Mouse (Mus musculus) adrenal gland, adult (tissue): ENCODE results near the gene Cd207.
A peak's percentile ranks its signal among the peaks of the same experiment; 100 is the strongest.

Experiments used
- DNase-seq, 2 experiments: peaks; one replicate each; pipeline ENCODE4 v3.0.0; 2022 to 2023; ENCODE audit warnings: low spot score in 1 of 2; ENCODE audit not compliant: inconsistent age in 2 of 2

Gene Cd207

DNA sequence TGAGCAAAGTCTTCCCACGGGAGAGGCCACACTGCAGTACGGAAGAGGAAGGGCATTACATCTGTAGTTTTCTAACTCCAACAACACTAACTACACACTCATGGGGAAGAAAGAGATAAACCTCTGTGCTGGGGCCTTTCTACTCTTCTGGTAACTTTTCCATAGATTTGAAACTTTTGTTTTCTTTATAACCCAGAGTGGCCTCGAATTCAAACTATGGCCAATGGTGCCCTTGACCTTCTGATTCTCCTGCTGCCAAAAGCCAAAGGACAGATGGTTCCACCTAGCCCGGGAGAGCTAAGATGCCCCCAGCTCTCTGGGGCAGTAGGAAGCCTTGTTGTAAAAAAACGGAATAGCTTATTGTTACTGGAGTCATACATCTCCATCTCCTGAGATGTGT, 22.3 kb upstream of the Cd207 start:
- DNase-seq: no peak

DNA sequence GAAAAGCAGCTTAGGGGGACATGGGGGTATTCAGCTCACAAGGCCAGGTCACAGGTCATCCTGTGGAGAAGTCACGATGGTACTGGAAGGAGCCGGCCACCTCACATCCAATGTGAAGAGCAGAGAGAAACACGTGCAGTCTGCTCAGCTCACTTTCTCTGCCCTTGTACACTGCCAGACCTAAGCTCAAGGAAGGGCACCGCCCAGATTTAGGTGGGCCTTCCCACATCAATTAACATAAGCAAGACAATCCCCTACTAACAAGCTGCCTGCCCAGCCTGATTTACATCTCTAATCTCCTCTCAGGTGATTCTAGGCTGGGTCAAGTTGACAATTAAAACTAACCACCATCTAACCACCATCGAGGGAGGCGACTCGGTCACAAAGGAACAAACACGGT, 20.3 kb upstream of the Cd207 start:
- DNase-seq: no peak

DNA sequence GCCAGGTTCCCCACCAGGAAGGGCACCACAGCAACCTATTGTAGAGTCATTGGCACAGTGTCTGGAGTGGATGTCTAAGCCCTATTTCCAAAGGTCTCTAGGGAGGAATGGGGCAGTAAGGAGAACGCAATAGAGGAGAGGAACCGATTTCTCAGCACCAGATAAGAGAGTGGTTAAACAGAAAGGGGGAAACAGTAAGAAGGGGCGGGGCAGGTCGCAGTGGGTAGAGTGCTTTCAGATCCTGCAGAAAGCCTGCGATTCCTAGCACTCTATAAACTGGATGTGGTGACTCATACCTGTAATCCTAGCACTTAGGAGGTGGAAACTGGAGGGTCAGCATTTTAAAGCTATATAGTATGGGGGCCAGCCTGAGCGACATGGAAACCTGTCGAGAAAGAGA, 19.0 kb upstream of the Cd207 start:
- DNase-seq: no peak

DNA sequence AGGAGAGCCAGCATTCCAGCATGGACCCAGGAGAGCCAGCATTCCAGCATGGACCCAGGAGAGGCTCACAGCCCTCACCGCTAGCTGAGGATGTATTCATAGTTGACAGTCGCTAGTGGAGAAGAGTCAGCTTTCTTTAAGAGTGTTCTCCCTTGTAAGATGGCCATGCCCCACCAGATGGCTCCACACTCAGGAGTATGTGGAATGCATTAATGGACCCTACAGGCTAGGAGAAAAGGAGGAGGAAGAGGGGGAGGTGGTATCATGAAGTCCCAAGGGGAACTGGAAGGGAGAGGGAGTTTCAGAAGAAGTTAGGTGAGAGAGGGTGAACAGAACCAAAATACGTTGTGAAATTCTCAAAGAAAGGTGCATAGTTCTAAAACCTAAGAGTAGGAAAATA, 18.1 kb upstream of the Cd207 start:
- no peak for DNase-seq

DNA sequence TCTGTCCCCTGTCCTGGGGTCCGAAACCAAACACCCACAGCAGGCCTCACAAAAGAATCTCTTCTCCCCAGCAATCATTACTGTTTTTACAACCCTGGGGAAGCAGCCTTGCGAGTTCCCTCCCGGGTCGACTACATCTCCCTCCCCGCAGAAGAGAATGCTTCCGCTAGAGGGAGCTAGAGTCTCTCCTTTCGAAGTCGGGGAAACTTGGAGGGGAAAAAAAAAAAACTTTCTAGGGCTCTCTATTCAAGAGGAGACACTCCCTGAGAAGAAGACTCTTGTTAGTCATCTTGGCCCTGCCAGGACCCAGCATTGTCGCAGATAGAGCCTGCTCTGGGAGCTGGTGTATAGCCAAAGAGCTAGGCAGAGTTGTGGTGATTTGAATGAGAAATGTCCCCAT, 16.2 kb upstream of the Cd207 start:
- DNase-seq: peak; percentile 35 to 82

DNA sequence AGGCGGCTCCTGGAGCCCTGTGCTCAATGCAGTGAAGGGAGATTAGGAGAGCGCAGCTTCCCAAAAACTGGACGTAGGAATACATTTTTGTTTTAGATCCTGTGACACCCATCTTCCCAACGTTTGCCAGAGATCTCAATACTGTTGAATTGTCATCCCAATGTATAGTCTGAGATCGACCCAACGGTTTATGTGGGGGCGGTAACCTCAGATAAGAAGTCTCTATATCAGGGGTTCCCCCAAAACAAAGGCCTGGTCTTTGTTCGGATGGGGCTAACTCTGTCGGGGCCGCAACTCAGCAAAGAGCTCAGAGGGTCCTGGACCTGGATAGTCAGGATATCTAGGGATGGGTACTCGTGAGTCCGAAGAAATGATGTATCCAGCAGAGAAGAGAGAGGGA, 15.3 kb upstream of the Cd207 start:
- DNase-seq: no peak

DNA sequence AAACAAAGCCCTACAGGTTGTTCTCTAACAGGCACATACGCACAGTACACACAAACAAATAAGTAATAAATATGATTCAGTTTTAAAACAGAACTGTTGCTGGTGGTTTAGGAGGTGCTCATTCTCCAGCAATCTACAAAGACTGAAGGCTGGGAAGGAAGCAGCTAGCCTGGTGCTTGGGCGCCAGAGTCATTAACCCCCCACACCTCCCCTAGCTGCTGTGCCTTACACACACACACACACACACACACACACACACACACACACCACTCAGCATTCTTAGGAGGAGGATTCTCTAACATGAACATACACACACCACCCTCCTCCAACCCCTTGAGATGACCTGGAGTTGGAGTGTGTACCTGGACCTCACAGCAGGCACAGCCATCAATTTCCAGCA, 13.3 kb upstream of the Cd207 start:
- DNase-seq: no peak

DNA sequence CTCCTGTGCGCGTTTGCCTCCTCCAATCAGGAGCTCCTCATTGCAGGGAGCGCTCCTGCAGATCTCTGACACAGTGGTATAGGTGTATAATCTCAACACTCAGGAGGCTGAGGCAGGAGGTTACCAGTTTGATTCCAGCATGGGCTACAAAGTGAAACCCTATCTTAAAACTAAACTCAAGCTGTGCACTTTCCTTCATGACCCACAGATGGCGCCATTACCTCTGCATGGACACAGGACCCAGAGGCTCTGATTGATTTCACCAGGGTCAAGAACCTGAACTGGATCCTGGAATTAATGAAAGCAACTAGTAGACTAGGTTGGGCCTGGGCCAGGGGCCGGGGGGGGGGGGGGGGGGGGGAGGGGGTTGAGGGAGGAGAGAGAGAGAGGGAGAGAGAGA, 12.6 kb upstream of the Cd207 start:
- peak; percentile 27 to 82 for DNase-seq

DNA sequence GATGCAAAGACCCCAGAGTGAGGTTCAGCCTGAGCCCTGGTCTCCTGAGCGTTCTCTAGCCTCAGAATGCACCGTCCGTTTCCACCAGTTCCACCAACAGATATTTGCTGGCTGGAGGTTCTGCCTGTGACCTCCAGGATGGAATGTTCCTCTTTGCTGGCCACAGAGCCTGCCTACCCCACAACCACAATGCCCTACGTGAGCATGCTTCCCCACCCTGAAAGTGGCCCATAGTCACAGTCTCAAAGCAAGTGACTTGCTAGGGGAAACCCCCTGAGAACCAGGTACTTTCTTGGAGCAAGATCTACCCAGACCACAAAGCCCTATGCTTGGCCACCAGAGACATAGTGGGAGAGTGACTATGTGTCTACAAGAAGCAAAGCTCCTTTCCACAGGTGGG, 11.7 kb upstream of the Cd207 start:
- no peak for DNase-seq

DNA sequence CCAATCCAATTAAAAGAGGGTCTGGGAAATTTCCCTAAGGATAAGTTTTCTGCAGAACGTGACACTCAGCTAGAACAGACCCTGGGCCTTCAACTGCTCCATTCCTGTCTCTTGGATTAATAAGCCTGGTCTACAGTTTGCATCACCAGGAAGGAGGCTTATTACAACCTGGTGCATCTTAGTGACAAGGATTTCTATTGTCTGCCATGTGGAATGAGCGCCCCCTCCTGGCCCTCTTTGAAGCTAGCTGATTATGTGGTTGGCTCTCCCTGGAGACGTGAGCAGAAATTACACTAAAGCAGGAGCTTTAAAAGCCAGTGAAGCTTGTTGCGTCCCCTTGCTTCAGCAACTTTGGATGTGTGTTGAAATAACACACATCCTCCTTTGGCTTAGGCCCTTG, 4.3 kb downstream of the Cd207 start:
- DNase-seq: peak; percentile 60 to 90

DNA sequence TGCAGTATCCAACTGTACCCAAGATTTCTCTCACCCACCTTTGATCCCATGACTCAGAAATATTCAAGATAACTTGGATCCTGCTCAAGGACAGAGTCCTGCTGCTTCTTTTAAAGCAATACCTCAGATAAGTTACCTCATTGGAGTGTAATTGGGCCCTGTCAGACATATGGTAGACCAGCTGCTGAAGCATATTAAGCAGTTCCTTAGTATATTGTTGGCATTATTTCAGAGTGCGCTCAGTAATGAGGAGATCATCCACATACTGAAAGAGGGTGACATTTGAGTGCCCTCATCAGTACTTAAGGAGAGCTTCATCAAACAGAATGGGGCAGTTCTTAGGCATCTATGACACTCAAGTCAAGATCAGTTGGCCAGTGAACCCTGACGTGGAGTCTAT, 12.6 kb downstream of the Cd207 start:
- peak in 1 of 2 experiments; percentile 36 for DNase-seq

DNA sequence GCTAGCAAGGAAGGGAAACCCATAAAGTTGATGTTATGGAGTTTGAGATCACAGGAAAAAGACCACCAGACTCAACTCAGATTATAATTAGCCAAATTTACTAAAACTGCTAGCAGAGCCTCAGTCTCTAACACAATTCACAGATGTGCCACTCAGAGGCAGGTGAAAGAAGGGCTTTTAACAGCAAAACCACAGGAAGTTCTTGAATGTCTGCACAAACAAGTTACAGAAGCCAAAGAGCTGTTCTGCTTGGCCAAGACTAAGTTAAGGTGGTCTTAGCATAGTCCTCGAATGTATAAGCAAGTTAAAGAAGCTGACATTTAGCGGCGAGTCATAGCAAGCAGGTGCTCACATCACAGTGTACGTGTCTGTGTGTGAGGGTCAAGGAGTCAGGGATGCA, 16.8 kb downstream of the Cd207 start:
- no peak for DNase-seq

DNA sequence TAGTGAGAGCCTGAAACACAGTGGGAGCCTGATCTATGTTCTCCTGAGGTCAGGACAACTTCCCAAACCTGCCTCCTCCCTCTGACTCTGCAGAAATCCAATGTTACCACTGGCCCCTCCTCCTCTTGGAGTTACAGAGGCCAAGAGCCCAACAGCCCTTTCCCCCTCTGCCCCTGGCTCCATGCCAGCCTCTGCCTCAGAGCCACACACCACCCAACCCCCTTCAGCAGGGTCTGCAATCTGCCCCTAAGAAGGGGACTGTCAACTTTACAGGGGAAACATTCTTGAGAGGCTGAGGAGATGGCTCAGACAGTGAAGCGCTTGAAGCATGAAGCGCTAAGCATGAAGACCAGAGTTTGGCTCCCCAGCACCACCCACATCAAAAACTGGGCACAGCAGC, 21.6 kb downstream of the Cd207 start, which contains the start of gene Clec4f:
Clec4f (minus strand) TSS at position 101 of the 400 bp plus-strand sequence.
- no peak for DNase-seq

DNA sequence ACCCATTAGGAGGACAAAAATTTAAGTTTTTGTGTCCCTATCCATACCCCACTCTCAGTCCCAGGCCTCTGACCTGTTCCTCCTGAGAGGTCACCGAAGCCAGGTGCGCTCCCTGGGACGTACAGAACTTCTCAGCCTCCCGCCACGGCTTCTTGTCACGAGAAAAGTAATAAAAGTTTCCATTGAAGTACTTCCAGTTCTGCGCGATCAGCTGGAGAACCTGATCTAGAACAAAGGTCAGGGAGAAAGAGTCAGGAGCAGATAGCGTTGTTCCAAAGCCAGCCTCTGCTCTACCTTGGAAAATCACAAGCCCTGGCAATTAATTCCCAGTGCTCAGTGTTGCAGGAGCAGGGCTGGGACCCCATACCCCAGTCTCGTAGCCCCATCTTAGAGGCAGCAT, 30.9 kb downstream of the Cd207 start:
- no peak for DNase-seq

DNA sequence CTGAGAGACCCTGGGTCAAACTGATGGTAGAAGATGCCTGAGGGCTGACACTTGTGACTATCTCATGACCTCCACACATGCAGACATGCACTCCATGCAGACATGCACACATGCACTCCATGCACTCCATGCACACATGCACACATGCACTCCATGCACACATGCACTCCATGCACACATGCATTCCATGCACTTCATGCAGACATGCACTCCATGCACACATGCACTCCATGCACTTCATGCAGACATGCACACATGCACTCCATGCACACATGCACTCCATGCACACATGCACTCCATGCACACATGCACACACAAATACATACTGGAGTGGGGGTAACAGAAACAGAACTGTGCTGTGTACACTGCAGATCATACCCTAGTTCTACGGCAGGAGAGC, 42.3 kb downstream of the Cd207 start:
- no peak for DNase-seq

DNA sequence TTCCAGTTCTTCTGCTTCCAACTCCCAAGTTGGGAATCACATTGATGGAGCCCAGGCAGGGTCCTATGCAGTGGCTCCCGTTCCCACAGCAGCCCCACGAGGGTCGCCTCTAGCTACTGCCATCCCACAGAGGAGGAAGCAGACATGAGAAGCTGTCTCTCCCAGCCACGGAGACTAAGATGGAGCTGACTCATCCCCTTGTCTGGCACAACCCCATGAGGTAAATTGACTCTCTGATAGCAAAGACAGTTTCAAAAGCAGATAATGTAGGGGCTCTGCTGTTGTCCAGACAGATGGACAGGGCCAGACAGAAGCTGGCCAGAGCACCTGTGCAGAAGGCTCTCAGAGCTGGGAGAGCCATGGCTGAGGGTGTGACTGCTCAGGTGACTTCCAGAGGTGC, 43.0 kb downstream of the Cd207 start:
- DNase-seq: peak in 1 of 2 experiments; percentile 21

DNA sequence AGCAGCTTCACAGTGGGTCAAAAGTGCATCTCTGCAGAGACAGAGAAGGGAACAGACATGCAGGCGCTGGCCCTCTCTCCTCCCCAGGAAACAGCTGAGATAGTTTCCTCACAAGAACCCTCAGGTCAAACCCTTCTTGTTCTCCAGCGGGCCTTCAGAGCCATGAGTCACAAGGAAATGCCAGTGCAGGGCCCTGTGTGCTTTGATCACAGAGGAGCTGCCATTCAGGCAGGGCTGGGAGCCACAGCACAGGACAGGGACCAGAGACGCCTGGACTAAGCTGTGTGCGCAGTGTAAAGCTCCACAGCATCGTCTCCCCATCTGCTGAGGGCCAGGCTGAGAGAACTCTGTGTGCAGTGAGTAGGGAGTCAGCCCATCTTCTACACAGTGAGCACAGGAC, 43.6 kb downstream of the Cd207 start:
- peak; percentile 11 to 28 for DNase-seq

DNA sequence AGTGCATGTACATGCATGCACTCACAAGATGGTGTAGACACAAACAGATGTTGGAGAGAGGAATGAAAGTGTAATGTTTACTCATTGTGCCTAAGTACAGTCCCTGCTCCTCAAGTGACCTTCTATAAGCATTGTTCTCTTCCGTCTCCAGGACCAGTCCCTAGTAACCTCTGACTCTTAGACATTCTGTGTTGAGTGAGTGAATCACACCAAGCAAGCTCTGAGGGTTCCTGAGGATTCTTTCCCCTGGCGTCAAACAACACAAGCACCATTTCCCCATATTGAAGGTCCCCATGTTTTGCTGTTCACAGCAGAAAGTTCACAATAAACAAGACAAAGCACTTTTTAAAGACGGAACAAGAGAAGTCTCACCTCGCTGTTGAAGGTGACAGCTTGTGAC, 45.8 kb downstream of the Cd207 start:
- no peak for DNase-seq

DNA sequence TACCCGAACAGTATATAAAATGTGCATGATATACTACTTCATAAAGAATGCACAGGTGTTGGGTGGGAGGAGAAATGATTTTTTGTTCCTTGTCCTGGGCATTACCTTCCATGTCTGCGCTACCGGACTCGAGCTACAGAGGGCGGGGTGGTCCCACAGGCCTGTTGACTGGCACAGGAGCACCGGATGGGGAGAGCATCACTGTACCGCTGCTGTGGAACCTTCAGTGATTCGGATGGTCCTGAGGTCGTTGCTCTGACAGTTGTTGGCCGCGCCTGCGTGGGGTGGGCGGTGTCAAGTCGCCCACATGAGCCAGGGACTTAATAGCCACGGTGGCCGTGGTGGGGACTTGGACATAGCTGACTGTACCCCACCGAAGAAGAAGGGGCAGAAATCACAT, 50.9 kb downstream of the Cd207 start:
- DNase-seq: no peak
